Mouse (Mus musculus): ENCODE results near the gene Abhd17a.

GRCm38 (mm10) chr10:80574896-80575295 lies 15.2 kb downstream of the Abhd17a start:
- TF ChIP-seq CTCF (IDR thresholded peaks at IDR 0.05; ENCODE audit: insufficient read depth, low read depth, low read length) = no peak
- TF ChIP-seq POLR2A (IDR thresholded peaks at IDR 0.05; ENCODE audit: insufficient read depth, low read depth, low read length) = no peak
